Comparison of ENCODE assay signal across 8 mouse cellular contexts in the genomic region with DNA sequence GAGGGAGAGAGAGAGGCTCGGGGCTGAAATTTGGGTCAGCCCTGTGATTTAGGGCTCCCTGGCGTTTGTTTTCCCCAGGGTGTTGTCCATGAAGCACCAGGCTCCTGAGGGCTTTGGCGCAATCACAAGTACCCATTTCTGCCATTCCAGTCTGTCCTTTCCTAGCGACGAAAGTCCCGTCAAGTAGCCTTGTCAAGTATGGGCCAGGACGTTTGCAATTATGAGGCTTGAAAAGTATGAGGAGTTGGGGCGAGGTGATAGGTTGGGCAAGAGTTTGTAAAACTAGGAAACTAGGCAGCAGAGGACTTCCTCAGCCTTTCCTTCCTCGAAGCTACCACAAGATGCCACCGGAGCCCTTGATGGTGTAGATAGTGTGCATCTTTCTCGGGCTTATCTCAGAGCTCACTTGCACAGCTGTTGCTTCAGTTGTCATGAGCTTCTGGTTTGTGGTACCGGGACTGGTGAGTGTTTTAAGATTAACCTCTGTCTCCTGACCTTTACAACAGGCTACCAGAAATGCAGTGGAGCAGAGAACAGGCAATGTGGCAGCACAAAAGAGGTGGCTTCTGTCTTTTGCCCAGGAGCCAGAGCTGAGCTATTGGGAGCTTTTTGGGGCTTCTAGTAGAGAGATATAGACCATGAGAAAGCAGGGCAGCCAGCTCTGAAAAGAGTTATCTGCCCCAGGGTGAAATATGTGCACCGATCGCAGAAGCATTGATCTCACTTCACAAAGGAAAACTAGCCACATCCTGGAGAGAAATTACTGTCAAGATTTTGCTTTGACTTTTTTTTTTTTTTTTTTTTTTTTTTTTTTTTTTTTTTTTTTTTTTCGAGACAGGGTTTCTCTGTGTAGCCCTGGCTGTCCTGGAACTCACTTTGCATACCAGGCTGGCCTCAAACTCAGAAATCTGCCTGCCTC. TPM values are rescaled to one million over a fixed set of nuclear protein-coding genes. Genes with fewer than 3 reads are reported as not detected.
DNase-seq lines count a peak whose midpoint lies in the region; ATAC-seq and TF ChIP-seq lines count a peak whose summit lies in the region.

No protein-coding gene starts in this region.

- peak overlapping the region; percentile 98 for H3K4me2 ChIP-seq in hindbrain, embryonic 14.5 days (replicated peaks)
- peak overlapping the region; percentile 96 for H3K4me2 ChIP-seq in liver, embryonic 14.5 days (ENCODE audit: low read depth)

- H3K9me3 ChIP-seq in heart, embryonic 10.5 days = no peaks in the 10 kb centered on the region
- H3K9me3 ChIP-seq in hindbrain, embryonic 14.5 days (ENCODE audit: control insufficient read depth, low read length) = no peaks in the 10 kb centered on the region
- no peaks in the 10 kb centered on the region for H3K9me3 ChIP-seq in liver, embryonic 14.5 days (ENCODE audit: control insufficient read depth, low read length)

- TF ChIP-seq CTCF in liver, embryonic 14.5 days (IDR thresholded peaks at IDR 0.05; ENCODE audit: low read depth) = peak; percentile 63

- H3K4me3 ChIP-seq in heart, embryonic 10.5 days = peak overlapping the region; percentile 90
- peak overlapping the region; percentile 80 for H3K4me3 ChIP-seq in hindbrain, embryonic 14.5 days (replicated peaks; ENCODE audit: low read length)
- H3K4me3 ChIP-seq in liver, embryonic 14.5 days (ENCODE audit: insufficient read depth in 1 of 2, low read depth in 2 of 2, low read length in 2 of 2) = peak overlapping the region; percentile 78 to 94

- no peaks in the 10 kb centered on the region for H3K36me3 ChIP-seq in heart, embryonic 10.5 days
- peaks cover 9% of the 10 kb centered on the region for H3K36me3 ChIP-seq in hindbrain, embryonic 14.5 days (replicated peaks; ENCODE audit: control insufficient read depth, insufficient read depth)
- H3K36me3 ChIP-seq in liver, embryonic 14.5 days (replicated peaks; ENCODE audit: control insufficient read depth, insufficient read depth, low read depth) = no peaks in the 10 kb centered on the region; the same call in 1 of the 2 replicates

- peaks cover 38% of the 10 kb centered on the region for H3K4me1 ChIP-seq in heart, embryonic 10.5 days
- peaks cover 10% of the 10 kb centered on the region for H3K4me1 ChIP-seq in hindbrain, embryonic 14.5 days (replicated peaks; ENCODE audit: control insufficient read depth, insufficient read depth, low read length)
- peaks cover 29 to 45% of the 10 kb centered on the region in 2 experiments for H3K4me1 ChIP-seq in liver, embryonic 14.5 days (replicated peaks; ENCODE audit: control insufficient read depth in 2 of 2, insufficient read depth in 2 of 2, low read length in 1 of 2)

- peaks cover 15% of the 10 kb centered on the region; the same call in 1 of the 2 replicates for H3K27me3 ChIP-seq in heart, embryonic 10.5 days (ENCODE audit: insufficient read depth, poor library complexity, severe bottlenecking)
- no peaks in the 10 kb centered on the region for H3K27me3 ChIP-seq in hindbrain, embryonic 14.5 days (ENCODE audit: control insufficient read depth, insufficient read depth, low read length)
- no peaks in the 10 kb centered on the region for H3K27me3 ChIP-seq in liver, embryonic 14.5 days (ENCODE audit: control insufficient read depth, insufficient read depth, low read length)

- peak overlapping the region; percentile 87 for H3K27ac ChIP-seq in heart, embryonic 10.5 days
- no peak overlapping the region for H3K27ac ChIP-seq in hindbrain, embryonic 14.5 days
- peak overlapping the region; percentile 95 for H3K27ac ChIP-seq in liver, embryonic 14.5 days

- no peak for ATAC-seq in hindbrain, embryonic 14.5 days (ENCODE audit: low FRiP score)
- ATAC-seq in liver, embryonic 14.5 days (ENCODE audit: insufficient read depth) = peak; percentile 69

- H3K9ac ChIP-seq in hindbrain, embryonic 14.5 days = peak overlapping the region; percentile 72
- H3K9ac ChIP-seq in liver, embryonic 14.5 days (replicated peaks) = peak overlapping the region; percentile 84

- peak; percentile 89 for TF ChIP-seq EP300 in liver, embryonic 14.5 days (IDR thresholded peaks at IDR 0.05; ENCODE audit: low read depth)

- WGBS in heart, embryonic 10.5 days = 12% methylated on average over 15 of the region's 15 CpGs
- WGBS in hindbrain, embryonic 14.5 days = 20% methylated on average over 15 of the region's 15 CpGs
- WGBS in liver, embryonic 14.5 days (ENCODE audit: insufficient replicate concordance) = 2% methylated on average over 14 of the region's 15 CpGs

- peak; percentile 81 for DNase-seq in heart, embryonic 10.5 days (ENCODE audit: low spot score)
- DNase-seq in heart, adult 18-20 months = no peak
- DNase-seq in c-Kit-positive CD71-positive TER-119-positive erythroid progenitor cells, embryonic 14.5 days (ENCODE audit: low spot score) = peak; percentile 78
- DNase-seq in hindbrain, embryonic 14.5 days (ENCODE audit: low spot score) = no peak
- peak; percentile 81 to 88 (median 83) for DNase-seq in liver, embryonic 14.5 days (ENCODE audit: low read depth in 3 of 3, low spot score in 3 of 3)
- DNase-seq in natural killer cell, adult 2 months (ENCODE audit: low spot score in 2 of 2) = peak; percentile 14 to 20
- DNase-seq in adrenal gland, postnatal 4 days (ENCODE audit: low spot score in 2 of 2) = no peak
- no peak for DNase-seq in right cerebral cortex, adult 18-20 months

RNA-seq across cellular contexts. Expression of gene Inpp5b, which starts 10.9 kb away (rescaled TPM):
- polyA plus RNA-seq in heart, embryonic 10.5 days (2016; fragmentation: Nextera tagmentation; extraction: Ambion mirVana) = 19.9 and 25.5 TPM in 2 replicates
- 1 to 10 TPM; 5.6 to 7.0 TPM for total RNA-seq in heart, adult 18-20 months (2021)
- 21.0 and 21.1 TPM in 2 replicates for polyA plus RNA-seq in hindbrain, embryonic 14.5 days (2014; fragmentation: Nextera tagmentation; extraction: Ambion mirVana)
- polyA plus RNA-seq in liver, embryonic 14.5 days (2012; rRNA removed) = 36.6 and 40.3 TPM in 2 replicates
- polyA plus RNA-seq in liver, embryonic 14.5 days (2014; fragmentation: Nextera tagmentation; extraction: Ambion mirVana) = 36.7 and 40.0 TPM in 2 replicates
- 10 to 100 TPM; 25.2 to 32.0 TPM for total RNA-seq in adrenal gland, postnatal 4 days (2021)

RNA-seq across cellular contexts. Expression of gene Sf3a3, which starts 38.0 kb away (rescaled TPM):
- polyA plus RNA-seq in heart, embryonic 10.5 days (2016; fragmentation: Nextera tagmentation; extraction: Ambion mirVana) = 137 and 180 TPM in 2 replicates
- 10 to 100 TPM; 18.8 to 19.4 TPM for total RNA-seq in heart, adult 18-20 months (2021)
- 88.9 and 89.3 TPM in 2 replicates for polyA plus RNA-seq in hindbrain, embryonic 14.5 days (2014; fragmentation: Nextera tagmentation; extraction: Ambion mirVana)
- 21.2 and 42.1 TPM in 2 replicates for polyA plus RNA-seq in liver, embryonic 14.5 days (2012; rRNA removed)
- polyA plus RNA-seq in liver, embryonic 14.5 days (2014; fragmentation: Nextera tagmentation; extraction: Ambion mirVana) = 59.2 and 63.6 TPM in 2 replicates
- 10 to 100 TPM; 58.4 to 62.7 TPM for total RNA-seq in adrenal gland, postnatal 4 days (2021)

RNA-seq across cellular contexts. Expression of gene Mtf1, which starts 49.4 kb away (rescaled TPM):
- polyA plus RNA-seq in heart, embryonic 10.5 days (2016; fragmentation: Nextera tagmentation; extraction: Ambion mirVana) = 16.1 and 16.9 TPM in 2 replicates
- 10 to 100 TPM; 15.0 to 15.1 TPM for total RNA-seq in heart, adult 18-20 months (2021)
- polyA plus RNA-seq in hindbrain, embryonic 14.5 days (2014; fragmentation: Nextera tagmentation; extraction: Ambion mirVana) = 10.6 and 13.2 TPM in 2 replicates
- 4.3 and 7.1 TPM in 2 replicates for polyA plus RNA-seq in liver, embryonic 14.5 days (2012; rRNA removed)
- 10.9 and 15.2 TPM in 2 replicates for polyA plus RNA-seq in liver, embryonic 14.5 days (2014; fragmentation: Nextera tagmentation; extraction: Ambion mirVana)
- 10 to 100 TPM; 25.0 to 27.8 TPM for total RNA-seq in adrenal gland, postnatal 4 days (2021)

RNA-seq across cellular contexts. Expression of gene Fhl3, which starts 52.0 kb away (rescaled TPM):
- polyA plus RNA-seq in heart, embryonic 10.5 days (2016; fragmentation: Nextera tagmentation; extraction: Ambion mirVana) = 3.9 and 5.4 TPM in 2 replicates
- total RNA-seq in heart, adult 18-20 months (2021) = 10 to 100 TPM in 1 of 2 experiments, 1 to 10 TPM in 1; 8.2 to 13.8 TPM
- 1.8 and 2.2 TPM in 2 replicates for polyA plus RNA-seq in hindbrain, embryonic 14.5 days (2014; fragmentation: Nextera tagmentation; extraction: Ambion mirVana)
- 2.8 TPM in 2 replicates for polyA plus RNA-seq in liver, embryonic 14.5 days (2012; rRNA removed)
- 2.7 and 2.9 TPM in 2 replicates for polyA plus RNA-seq in liver, embryonic 14.5 days (2014; fragmentation: Nextera tagmentation; extraction: Ambion mirVana)
- total RNA-seq in adrenal gland, postnatal 4 days (2021) = 10 to 100 TPM; 15.6 to 17.3 TPM

RNA-seq across cellular contexts. Expression of gene Utp11, which starts 59.1 kb away (rescaled TPM):
- 53.0 and 63.6 TPM in 2 replicates for polyA plus RNA-seq in heart, embryonic 10.5 days (2016; fragmentation: Nextera tagmentation; extraction: Ambion mirVana)
- total RNA-seq in heart, adult 18-20 months (2021) = 10 to 100 TPM; 11.0 to 14.0 TPM
- 33.5 and 33.6 TPM in 2 replicates for polyA plus RNA-seq in hindbrain, embryonic 14.5 days (2014; fragmentation: Nextera tagmentation; extraction: Ambion mirVana)
- polyA plus RNA-seq in liver, embryonic 14.5 days (2012; rRNA removed) = 7.5 and 16.4 TPM in 2 replicates
- 20.8 and 22.4 TPM in 2 replicates for polyA plus RNA-seq in liver, embryonic 14.5 days (2014; fragmentation: Nextera tagmentation; extraction: Ambion mirVana)
- total RNA-seq in adrenal gland, postnatal 4 days (2021) = 10 to 100 TPM; 34.3 to 35.9 TPM

Comparison
In these comparisons a context has a peak if more than half of its experiments do, and no peak if none do; other contexts are left out.
1. DNase-seq: peak in heart, embryonic 10.5 days (single experiment), c-Kit-positive CD71-positive TER-119-positive erythroid progenitor cells, embryonic 14.5 days (single experiment), liver, embryonic 14.5 days (3 of 3) and natural killer cell, adult 2 months (2 of 2); none in heart, adult 18-20 months (0 of 2), hindbrain, embryonic 14.5 days (single experiment), adrenal gland, postnatal 4 days (0 of 2) and right cerebral cortex, adult 18-20 months (single experiment).
2. Peak in every context shown above with its lines, with median percentiles within 50 percentile points of each other: H3K4me3 ChIP-seq.